ENCODE assay signal across 31 mouse cellular contexts in genomic region chr2:130707057-130707456, GRCm38 (mm10). TPM values are rescaled to one million over a fixed set of nuclear protein-coding genes. Genes with fewer than 3 reads are reported as not detected.
A peak's percentile ranks its signal among the peaks of the same experiment; 100 is the strongest.
DNase-seq lines count a peak whose midpoint lies in the region; ATAC-seq lines count a peak whose summit lies in the region.
"Had no signal": no experiment of that assay in that cellular context is flagged by ENCODE, and none has a peak within 500 bp of the region (broad histone marks: within the 10 kb centered on the region; RNA-seq: fewer than 3 reads in every experiment).

No protein-coding gene starts in this region.

- 61% methylated on average over 10 of the region's 10 CpGs for WGBS in limb, embryonic 10.5 days
- 23% methylated on average over 10 of the region's 10 CpGs for WGBS in liver, embryonic 15.5 days (ENCODE audit: insufficient replicate concordance)
- 52% methylated on average over 10 of the region's 10 CpGs for WGBS in kidney, embryonic 15.5 days
- 69% methylated on average over 10 of the region's 10 CpGs for WGBS in forebrain, embryonic 10.5 days

- H3K27ac ChIP-seq in limb, embryonic 10.5 days: 0 out of 2 replicates have a peak overlapping the region, but pooled peaks have one; percentile 1
- H3K27ac ChIP-seq in liver, embryonic 15.5 days (replicated peaks): peak overlapping the region; percentile 61; the same call in 1 of the 2 replicates
- no peak overlapping the region for H3K27ac ChIP-seq in kidney, embryonic 15.5 days
- H3K27ac ChIP-seq in forebrain, embryonic 10.5 days: no peak overlapping the region
- H3K27ac ChIP-seq: embryonic facial prominence, embryonic 12.5 days; hindbrain, embryonic 14.5 days; limb, embryonic 13.5 days; midbrain, embryonic 12.5 days; neural tube, embryonic 12.5 days; stomach, postnatal 0 days had no signal

- no peaks in the 10 kb centered on the region for H3K27me3 ChIP-seq in limb, embryonic 10.5 days (ENCODE audit: low read depth, poor library complexity, severe bottlenecking)
- H3K27me3 ChIP-seq in liver, embryonic 15.5 days: no peaks in the 10 kb centered on the region
- no peaks in the 10 kb centered on the region for H3K27me3 ChIP-seq in kidney, embryonic 15.5 days
- H3K27me3 ChIP-seq in forebrain, embryonic 10.5 days (ENCODE audit: poor library complexity, severe bottlenecking): no peaks in the 10 kb centered on the region
- H3K27me3 ChIP-seq: embryonic facial prominence, embryonic 12.5 days; limb, embryonic 13.5 days; midbrain, embryonic 12.5 days; neural tube, embryonic 12.5 days had no signal

- no peak overlapping the region for H3K4me2 ChIP-seq in liver, embryonic 15.5 days
- H3K4me2 ChIP-seq in kidney, embryonic 15.5 days: no peak overlapping the region
- H3K4me2 ChIP-seq: embryonic facial prominence, embryonic 12.5 days; hindbrain, embryonic 14.5 days; limb, embryonic 13.5 days; lung, embryonic 14.5 days; midbrain, embryonic 12.5 days; neural tube, embryonic 12.5 days had no signal

- peaks cover 12% of the 10 kb centered on the region for H3K4me1 ChIP-seq in limb, embryonic 10.5 days
- 0 out of 2 replicates have a peak, but pooled peaks cover 9% of the 10 kb centered on the region for H3K4me1 ChIP-seq in liver, embryonic 15.5 days (replicated peaks)
- 0 out of 2 replicates have a peak, but pooled peaks cover 5% of the 10 kb centered on the region for H3K4me1 ChIP-seq in kidney, embryonic 15.5 days
- H3K4me1 ChIP-seq in forebrain, embryonic 10.5 days: peaks cover 10% of the 10 kb centered on the region; the same call in 1 of the 2 replicates
- H3K4me1 ChIP-seq: midbrain, embryonic 12.5 days; neural tube, embryonic 12.5 days had no signal

- ATAC-seq in common myeloid progenitor, adult 5-6 weeks (replicated peaks; ENCODE audit: low read depth, poor library complexity, severe bottlenecking): peak; percentile 46
- ATAC-seq in liver, embryonic 15.5 days (ENCODE audit: insufficient read depth): no peak
- ATAC-seq in megakaryocyte progenitor cell, adult 5-6 weeks (replicated peaks; ENCODE audit: poor library complexity): peak; percentile 74
- ATAC-seq in kidney, embryonic 15.5 days (replicated peaks; ENCODE audit: low FRiP score): no peak
- ATAC-seq: forebrain, embryonic 16.5 days; intestine, postnatal 0 days had no signal

- DNase-seq in limb, embryonic 10.5 days (ENCODE audit: low spot score): no peak
- DNase-seq in heart, postnatal 4 days: no peak
- DNase-seq in forebrain, embryonic 10.5 days (ENCODE audit: extremely low spot score, low spot score): no peak
- DNase-seq: adrenal gland, postnatal 10 days; cerebellum, adult 9-10 months; cerebellum, postnatal 36 days; embryo, embryonic 11 days; heart, postnatal 36 days; kidney, adult 9 months; kidney, postnatal 14 days; layer of hippocampus, postnatal 36 days; lung, embryonic 14.5 days; lung, postnatal 14 days; right cerebral cortex, adult 18-20 months; spleen, adult 18-20 months; thymus, adult 18-20 months; thymus, postnatal 25 days had no signal

- no peaks in the 10 kb centered on the region for H3K9me3 ChIP-seq in limb, embryonic 10.5 days (replicated peaks)
- no peaks in the 10 kb centered on the region for H3K9me3 ChIP-seq in liver, embryonic 15.5 days (replicated peaks)
- H3K9me3 ChIP-seq in kidney, embryonic 15.5 days (replicated peaks): no peaks in the 10 kb centered on the region
- no peaks in the 10 kb centered on the region for H3K9me3 ChIP-seq in forebrain, embryonic 10.5 days
- H3K9me3 ChIP-seq: embryonic facial prominence, embryonic 12.5 days; G1E; limb, embryonic 13.5 days; midbrain, embryonic 12.5 days; neural tube, embryonic 12.5 days had no signal

- no peak overlapping the region for H3K9ac ChIP-seq in liver, embryonic 15.5 days
- H3K9ac ChIP-seq in kidney, embryonic 15.5 days: no peak overlapping the region
- H3K9ac ChIP-seq: embryonic facial prominence, embryonic 12.5 days; hindbrain, embryonic 14.5 days; limb, embryonic 13.5 days; lung, embryonic 14.5 days; midbrain, embryonic 12.5 days; neural tube, embryonic 12.5 days had no signal

- no peak overlapping the region for H3K4me3 ChIP-seq in limb, embryonic 10.5 days
- no peak overlapping the region for H3K4me3 ChIP-seq in liver, embryonic 15.5 days (replicated peaks)
- H3K4me3 ChIP-seq in kidney, embryonic 15.5 days (replicated peaks): no peak overlapping the region
- H3K4me3 ChIP-seq in forebrain, embryonic 10.5 days: no peak overlapping the region
- H3K4me3 ChIP-seq: embryonic facial prominence, embryonic 12.5 days; limb, embryonic 13.5 days; midbrain, embryonic 12.5 days; myocyte; neural tube, embryonic 12.5 days had no signal

- H3K36me3 ChIP-seq in limb, embryonic 10.5 days: peaks cover 13% of the 10 kb centered on the region; the same call in 1 of the 2 replicates
- peaks cover 5% of the 10 kb centered on the region for H3K36me3 ChIP-seq in liver, embryonic 15.5 days (replicated peaks)
- H3K36me3 ChIP-seq in kidney, embryonic 15.5 days: peaks cover 41% of the 10 kb centered on the region
- peaks cover 24% of the 10 kb centered on the region for H3K36me3 ChIP-seq in forebrain, embryonic 10.5 days (replicated peaks)
- H3K36me3 ChIP-seq: G1E had no signal

RNA-seq across cellular contexts. Expression of gene Slc4a11, which starts 9.7 kb away (rescaled TPM):
- not detected in 2 replicates for total RNA-seq in common myeloid progenitor, adult 5-6 weeks (2017)
- polyA plus RNA-seq in limb, embryonic 10.5 days (2016; fragmentation: Nextera tagmentation; extraction: Ambion mirVana): 0.10 and 0.60 TPM in 2 replicates
- polyA plus RNA-seq in liver, embryonic 15.5 days (2015; fragmentation: Nextera tagmentation; extraction: Ambion mirVana): 0.08 and 0.14 TPM in 2 replicates
- 0.15 TPM in 1 of 2 replicates, not detected in the other for total RNA-seq in megakaryocyte progenitor cell, adult 5-6 weeks (2015)
- total RNA-seq in megakaryocyte progenitor cell, adult 5-6 weeks (2017): not detected in 2 replicates
- polyA plus RNA-seq in kidney, embryonic 15.5 days (2015; fragmentation: Nextera tagmentation; extraction: Ambion mirVana): 2.4 TPM in 2 replicates
- total RNA-seq in heart, postnatal 4 days (2021): under 1 TPM; 0.12 to 0.16 TPM
- polyA plus RNA-seq in forebrain, embryonic 10.5 days (2016; fragmentation: Nextera tagmentation; extraction: Ambion mirVana): 0.64 and 0.71 TPM in 2 replicates

RNA-seq across cellular contexts. Expression of gene Itpa, which starts 39.6 kb away (rescaled TPM):
- total RNA-seq in common myeloid progenitor, adult 5-6 weeks (2017): 69.0 and 86.0 TPM in 2 replicates
- polyA plus RNA-seq in limb, embryonic 10.5 days (2016; fragmentation: Nextera tagmentation; extraction: Ambion mirVana): 150 and 154 TPM in 2 replicates
- polyA plus RNA-seq in liver, embryonic 15.5 days (2015; fragmentation: Nextera tagmentation; extraction: Ambion mirVana): 41.0 and 44.8 TPM in 2 replicates
- total RNA-seq in megakaryocyte progenitor cell, adult 5-6 weeks (2015): 39.0 and 43.1 TPM in 2 replicates
- 78.5 and 87.3 TPM in 2 replicates for total RNA-seq in megakaryocyte progenitor cell, adult 5-6 weeks (2017)
- 118 and 120 TPM in 2 replicates for polyA plus RNA-seq in kidney, embryonic 15.5 days (2015; fragmentation: Nextera tagmentation; extraction: Ambion mirVana)
- total RNA-seq in heart, postnatal 4 days (2021): 10 to 100 TPM; 32.7 to 35.2 TPM
- 154 and 156 TPM in 2 replicates for polyA plus RNA-seq in forebrain, embryonic 10.5 days (2016; fragmentation: Nextera tagmentation; extraction: Ambion mirVana)

RNA-seq across cellular contexts. Expression of gene Ddrgk1, which starts 42.6 kb away (rescaled TPM):
- total RNA-seq in common myeloid progenitor, adult 5-6 weeks (2017): 87.6 and 107 TPM in 2 replicates
- 43.8 and 44.8 TPM in 2 replicates for polyA plus RNA-seq in limb, embryonic 10.5 days (2016; fragmentation: Nextera tagmentation; extraction: Ambion mirVana)
- 40.6 and 43.8 TPM in 2 replicates for polyA plus RNA-seq in liver, embryonic 15.5 days (2015; fragmentation: Nextera tagmentation; extraction: Ambion mirVana)
- 50.5 and 75.9 TPM in 2 replicates for total RNA-seq in megakaryocyte progenitor cell, adult 5-6 weeks (2015)
- total RNA-seq in megakaryocyte progenitor cell, adult 5-6 weeks (2017): 72.4 and 107 TPM in 2 replicates
- polyA plus RNA-seq in kidney, embryonic 15.5 days (2015; fragmentation: Nextera tagmentation; extraction: Ambion mirVana): 64.7 and 76.8 TPM in 2 replicates
- 10 to 100 TPM; 57.7 to 58.9 TPM for total RNA-seq in heart, postnatal 4 days (2021)
- polyA plus RNA-seq in forebrain, embryonic 10.5 days (2016; fragmentation: Nextera tagmentation; extraction: Ambion mirVana): 44.7 and 46.9 TPM in 2 replicates

Comparison
In these comparisons a context has a peak if more than half of its experiments do, and no peak if none do; other contexts are left out.
1. ATAC-seq: peak in common myeloid progenitor, adult 5-6 weeks (single experiment) and megakaryocyte progenitor cell, adult 5-6 weeks (single experiment); none in liver, embryonic 15.5 days (single experiment) and kidney, embryonic 15.5 days (single experiment).
2. H3K27ac ChIP-seq: peak in limb, embryonic 10.5 days (single experiment) and liver, embryonic 15.5 days (single experiment); none in kidney, embryonic 15.5 days (single experiment) and forebrain, embryonic 10.5 days (single experiment).